Mouse (Mus musculus) testis, adult 2 months (tissue): ENCODE data around the gene Ccdc92.

ENCODE experiments used
- CTCF ChIP-seq: fragments of 200-500 bp; IDR thresholded peaks from 2 replicates; pipeline ENCODE4 v1.5.1; 2012; ENCODE audit warnings: low read depth, mild to moderate bottlenecking, inconsistent platforms, low read length, moderate library complexity; ENCODE audit not compliant: control insufficient read depth, insufficient read depth, insufficient replicate concordance
- POLR2A ChIP-seq: fragments of 200-500 bp; IDR thresholded peaks from 2 replicates; pipeline ENCODE4 v1.6.1; 2012; ENCODE audit warnings: low read depth, mild to moderate bottlenecking, inconsistent platforms, low read length, moderate library complexity; ENCODE audit not compliant: control insufficient read depth

- TF ChIP-seq CTCF = no peak
- no peak for TF ChIP-seq POLR2A
These were observed 52.4 kb downstream of the Ccdc92 start for GRCm38 (mm10) chr5:124809708-124810366.
